Mouse (Mus musculus) kidney, embryonic 16.5 days (tissue): ENCODE results near the gene Tgfbr3. TPM values are rescaled to one million over a fixed set of nuclear protein-coding genes. Genes with fewer than 3 reads are reported as not detected.
"Not testable (repeated sequence)": the region's sequence is repeated elsewhere in the genome, so short reads cannot be mapped to it uniquely, and the experiment has no call there.

Experiments
- ATAC-seq: fragments of 200-750 bp; cut with Nextera tagmentation; 2 replicates; pipeline ENCODE4 v1.8.0; 2017; ENCODE audit warnings: moderate TSS enrichment; ENCODE audit not compliant: low FRiP score, low TSS enrichment
- H3K27ac ChIP-seq: fragments of 300-500 bp; sonication (generic); 2 replicates; pipeline ENCODE4 v1.5.1; 2014; ENCODE audit warnings: low read length
- H3K27me3 ChIP-seq: fragments of 300-500 bp; sonication (generic); 2 replicates; pipeline ENCODE4 v1.6.1; 2014; ENCODE audit warnings: low read length, control low read depth, mixed read lengths; ENCODE audit not compliant: insufficient read depth
- H3K36me3 ChIP-seq: fragments of 300-500 bp; sonication (generic); 2 replicates; pipeline ENCODE4 v1.6.1; 2014; ENCODE audit warnings: low read length, control low read depth, mixed read lengths; ENCODE audit not compliant: insufficient read depth
- H3K4me1 ChIP-seq: fragments of 300-500 bp; sonication (generic); 2 replicates; pipeline ENCODE4 v1.6.1; 2014; ENCODE audit warnings: low read length, control low read depth, mixed read lengths; ENCODE audit not compliant: insufficient read depth
- H3K4me2 ChIP-seq: fragments of 300-500 bp; sonication (generic); replicated peaks from 2 replicates; pipeline ENCODE4 v1.6.1; 2014; ENCODE audit warnings: low read depth, low read length
- H3K4me3 ChIP-seq: fragments of 300-500 bp; sonication (generic); 2 replicates; pipeline ENCODE4 v1.5.1; 2014; ENCODE audit warnings: mild to moderate bottlenecking, low read length
- H3K9ac ChIP-seq: fragments of 300-500 bp; sonication (generic); replicated peaks from 2 replicates; pipeline ENCODE4 v1.6.1; 2014; ENCODE audit warnings: low read length
- H3K9me3 ChIP-seq: fragments of 300-500 bp; sonication (generic); 2 replicates; pipeline ENCODE4 v1.6.1; 2016; ENCODE audit warnings: low read length, control low read depth
- WGBS: fragments of 180-500 bp; shearing (Covaris S2); extraction: QIAGEN DNeasy Blood & Tissue Kit; methylation state at CpG from one replicate; pipeline ENCODE4 v1.1.7; 2014; 5-methylcytosine and 5-hydroxymethylcytosine counted together
- polyA plus RNA-seq: library from polyadenylated mRNA; unstranded; fragments of >200 nt; fragmentation: Nextera tagmentation; extraction: Ambion mirVana; gene quantifications from 2 replicates; pipeline ENCODE4 v1.2.1, GENCODE M21; 2015

The Tgfbr3 gene
- polyA plus RNA-seq, 1 experiment from 2014 or later, result 17.3 TPM

DNA sequence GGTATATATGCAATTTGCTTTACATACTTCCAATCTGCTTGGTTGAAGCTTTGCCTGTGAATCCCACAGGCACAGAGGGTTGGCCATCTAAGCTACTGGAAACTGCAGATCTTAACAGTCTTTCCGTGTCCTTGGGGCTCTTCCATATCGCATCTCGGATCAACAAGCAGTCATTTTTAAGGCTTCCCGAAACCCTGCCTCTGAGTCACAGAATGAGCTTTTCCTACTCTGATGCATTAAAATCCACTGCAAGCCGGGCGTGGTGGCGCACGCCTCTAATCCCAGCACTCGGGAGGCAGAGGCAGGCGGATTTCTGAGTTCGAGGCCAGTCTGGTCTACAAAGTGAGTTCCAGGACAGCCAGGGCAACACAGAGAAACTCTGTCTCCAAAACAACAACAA lies 41.1 kb downstream of the Tgfbr3 start:
- not testable (repeated sequence) for H3K27ac ChIP-seq, ATAC-seq, H3K4me3 ChIP-seq, H3K36me3 ChIP-seq, H3K9ac ChIP-seq, H3K27me3 ChIP-seq, H3K4me2 ChIP-seq, H3K9me3 ChIP-seq
- WGBS, result 92% methylated on average over 11 of the region's 11 CpGs
- H3K4me1 ChIP-seq, result peaks cover 15% of the 10 kb centered on the region

GRCm38 (mm10) chr5:107247786-107248185 lies 41.6 kb downstream of the Tgfbr3 start:
- Histone ChIP-seq H3K27ac (no peak overlapping the region), H3K9ac (no peak overlapping the region), H3K9me3 (peaks cover 6% of the 10 kb centered on the region; the same call in 1 of the 2 replicates), H3K4me1 (peaks cover 15% of the 10 kb centered on the region), H3K36me3 (peaks cover 3% of the 10 kb centered on the region; the same call in 1 of the 2 replicates), H3K27me3 (no peaks in the 10 kb centered on the region), H3K4me3 (no peak overlapping the region), H3K4me2 (no peak overlapping the region)
- ATAC-seq, result no peak
- WGBS, result 81% methylated on average over 3 of the region's 3 CpGs

DNA sequence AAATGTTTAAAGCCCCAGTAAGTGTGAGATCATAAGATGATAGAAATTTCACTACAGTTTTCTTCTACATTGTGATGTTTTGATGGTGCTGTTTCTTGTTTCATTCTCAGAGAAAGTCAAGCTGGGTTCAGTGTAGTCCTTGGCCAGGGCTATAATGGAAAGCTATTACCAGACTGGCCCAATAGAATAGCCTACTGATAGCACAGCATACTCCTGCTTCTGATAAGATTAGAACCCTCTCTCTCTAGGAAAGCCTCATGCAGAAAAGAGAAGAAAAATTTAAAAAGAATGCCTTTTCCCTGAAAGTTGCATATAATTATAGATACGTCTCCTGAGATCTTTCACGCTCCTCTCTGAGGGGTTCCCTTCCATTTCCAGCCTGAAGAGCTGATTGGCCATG lies 46.0 kb downstream of the Tgfbr3 start:
- H3K27ac ChIP-seq, result no peak overlapping the region
- no peaks in the 10 kb centered on the region for H3K36me3 ChIP-seq
- no peak overlapping the region for H3K4me3 ChIP-seq
- no peak overlapping the region for H3K4me2 ChIP-seq
- 86% methylated on average over 2 of the region's 2 CpGs for WGBS
- no peak overlapping the region for H3K9ac ChIP-seq
- ATAC-seq, result no peak
- H3K27me3 ChIP-seq, result peaks cover 5% of the 10 kb centered on the region; the same call in 1 of the 2 replicates
- H3K9me3 ChIP-seq, result no peaks in the 10 kb centered on the region
- peaks cover 14% of the 10 kb centered on the region for H3K4me1 ChIP-seq

DNA sequence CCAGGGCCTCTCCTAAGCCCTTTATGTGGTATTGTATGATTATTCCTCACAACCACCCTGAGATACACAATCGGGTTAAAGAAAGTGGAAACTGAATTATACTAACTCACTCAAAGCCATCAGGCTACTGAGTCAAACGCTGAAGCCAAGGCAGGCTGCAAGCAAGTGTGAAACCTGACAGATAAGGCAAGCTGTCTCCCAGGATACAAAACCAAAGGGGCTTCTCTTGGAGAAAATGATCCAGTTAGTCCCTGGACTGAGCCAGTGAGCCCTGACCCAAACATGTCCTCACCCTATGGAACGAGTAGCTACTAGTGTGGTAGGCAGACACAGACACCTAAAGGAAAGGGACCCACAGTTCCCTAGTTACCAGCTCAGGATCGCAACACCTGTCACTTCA lies 46.4 kb downstream of the Tgfbr3 start:
- H3K9me3 ChIP-seq, result no peaks in the 10 kb centered on the region
- 80% methylated on average over 4 of the region's 4 CpGs for WGBS
- no peak overlapping the region for H3K4me3 ChIP-seq
- peaks cover 5% of the 10 kb centered on the region; the same call in 1 of the 2 replicates for H3K27me3 ChIP-seq
- no peak for ATAC-seq
- H3K4me1 ChIP-seq, result peaks cover 18% of the 10 kb centered on the region
- H3K4me2 ChIP-seq, result no peak overlapping the region
- no peaks in the 10 kb centered on the region for H3K36me3 ChIP-seq
- H3K9ac ChIP-seq, result no peak overlapping the region
- no peak overlapping the region for H3K27ac ChIP-seq

- WGBS, result 8% methylated on average over 1 of the region's 1 CpGs
- peaks cover 37% of the 10 kb centered on the region for H3K4me1 ChIP-seq
- no peak overlapping the region for H3K4me3 ChIP-seq
- H3K36me3 ChIP-seq, result no peaks in the 10 kb centered on the region
- H3K9me3 ChIP-seq, result no peaks in the 10 kb centered on the region
- H3K4me2 ChIP-seq, result no peak overlapping the region
- 0 out of 2 replicates have a peak, but pooled peaks have one; percentile 16 for ATAC-seq
- H3K9ac ChIP-seq, result no peak overlapping the region
- H3K27ac ChIP-seq, result no peak overlapping the region
- peaks cover 5% of the 10 kb centered on the region; the same call in 1 of the 2 replicates for H3K27me3 ChIP-seq
Measured at GRCm38 (mm10) chr5:107240276-107240675, 49.2 kb downstream of the Tgfbr3 start.

- no peak overlapping the region for H3K4me2 ChIP-seq
- H3K36me3 ChIP-seq, result no peaks in the 10 kb centered on the region
- no peak for ATAC-seq
- H3K9ac ChIP-seq, result no peak overlapping the region
- H3K9me3 ChIP-seq, result no peaks in the 10 kb centered on the region
- H3K4me3 ChIP-seq, result no peak overlapping the region
- WGBS, result 67% methylated on average over 7 of the region's 7 CpGs
- H3K27me3 ChIP-seq, result peaks cover 5% of the 10 kb centered on the region; the same call in 1 of the 2 replicates
- H3K4me1 ChIP-seq, result peaks cover 58% of the 10 kb centered on the region
- H3K27ac ChIP-seq, result no peak overlapping the region
Measured at GRCm38 (mm10) chr5:107237971-107238426, 51.4 kb downstream of the Tgfbr3 start.

DNA sequence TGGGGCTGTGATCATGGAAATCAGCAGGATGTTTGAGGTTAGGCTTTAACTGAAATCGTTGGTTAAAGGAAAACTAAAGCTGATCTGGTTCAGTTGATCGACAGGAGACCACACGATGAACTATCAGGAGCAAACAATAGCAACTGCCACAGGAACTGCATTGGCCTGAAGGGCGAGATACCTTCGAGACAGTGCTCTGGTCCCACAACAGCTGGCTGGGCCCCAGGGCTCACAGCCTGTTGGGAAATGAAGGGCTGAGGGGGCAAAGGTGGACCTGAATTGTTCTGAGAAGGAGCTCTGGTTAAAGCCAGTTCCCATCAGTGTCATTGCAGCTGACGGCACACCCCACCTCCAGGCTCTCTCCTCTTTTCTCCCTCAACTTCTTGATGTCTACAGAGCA lies 52.5 kb downstream of the Tgfbr3 start:
- H3K4me2 ChIP-seq, result no peak overlapping the region
- 48% methylated on average over 6 of the region's 6 CpGs for WGBS
- ATAC-seq, result peak; percentile 52
- peaks cover 58% of the 10 kb centered on the region for H3K4me1 ChIP-seq
- H3K36me3 ChIP-seq, result no peaks in the 10 kb centered on the region
- no peak overlapping the region for H3K9ac ChIP-seq
- no peak overlapping the region for H3K4me3 ChIP-seq
- H3K27ac ChIP-seq, result peak overlapping the region; percentile 60
- no peaks in the 10 kb centered on the region for H3K9me3 ChIP-seq
- peaks cover 3% of the 10 kb centered on the region; the same call in 1 of the 2 replicates for H3K27me3 ChIP-seq

GRCm38 (mm10) chr5:107236039-107236438 lies 53.4 kb downstream of the Tgfbr3 start:
- no peaks in the 10 kb centered on the region for H3K27me3 ChIP-seq
- H3K9me3 ChIP-seq, result no peaks in the 10 kb centered on the region
- H3K9ac ChIP-seq, result no peak overlapping the region
- ATAC-seq, result no peak
- H3K36me3 ChIP-seq, result no peaks in the 10 kb centered on the region
- H3K27ac ChIP-seq, result no peak overlapping the region
- H3K4me3 ChIP-seq, result no peak overlapping the region
- peaks cover 63% of the 10 kb centered on the region for H3K4me1 ChIP-seq
- 80% methylated on average over 5 of the region's 5 CpGs for WGBS
- H3K4me2 ChIP-seq, result no peak overlapping the region

- H3K9me3 ChIP-seq, result no peaks in the 10 kb centered on the region
- H3K36me3 ChIP-seq, result no peaks in the 10 kb centered on the region
- no peak overlapping the region for H3K4me3 ChIP-seq
- 51% methylated on average over 14 of the region's 14 CpGs for WGBS
- no peak for ATAC-seq
- H3K9ac ChIP-seq, result no peak overlapping the region
- no peaks in the 10 kb centered on the region for H3K27me3 ChIP-seq
- H3K27ac ChIP-seq, result peak overlapping the region; percentile 77
- peaks cover 62% of the 10 kb centered on the region for H3K4me1 ChIP-seq
- no peak overlapping the region for H3K4me2 ChIP-seq
Measured at GRCm38 (mm10) chr5:107233366-107234354, 55.8 kb downstream of the Tgfbr3 start.

GRCm38 (mm10) chr5:107230189-107230588 lies 59.2 kb downstream of the Tgfbr3 start:
- 88% methylated on average over 6 of the region's 6 CpGs for WGBS
- Histone ChIP-seq H3K27ac (no peak overlapping the region), H3K9ac (no peak overlapping the region), H3K27me3 (no peaks in the 10 kb centered on the region), H3K4me2 (no peak overlapping the region), H3K36me3 (0 out of 2 replicates have a peak, but pooled peaks cover 5% of the 10 kb centered on the region), H3K4me3 (no peak overlapping the region), H3K4me1 (peaks cover 36% of the 10 kb centered on the region), H3K9me3 (peaks cover 4% of the 10 kb centered on the region; the same call in 1 of the 2 replicates)
- no peak for ATAC-seq
